Mouse (Mus musculus) induced T-regulatory cell, adult 2 months (primary cell): ENCODE data around the gene Lipt2.

ENCODE experiments used
- DNase-seq: peaks from one replicate; pipeline ENCODE4 v3.0.0-alpha.2; 2012; ENCODE audit warnings: low read depth

The Lipt2 gene

DNA sequence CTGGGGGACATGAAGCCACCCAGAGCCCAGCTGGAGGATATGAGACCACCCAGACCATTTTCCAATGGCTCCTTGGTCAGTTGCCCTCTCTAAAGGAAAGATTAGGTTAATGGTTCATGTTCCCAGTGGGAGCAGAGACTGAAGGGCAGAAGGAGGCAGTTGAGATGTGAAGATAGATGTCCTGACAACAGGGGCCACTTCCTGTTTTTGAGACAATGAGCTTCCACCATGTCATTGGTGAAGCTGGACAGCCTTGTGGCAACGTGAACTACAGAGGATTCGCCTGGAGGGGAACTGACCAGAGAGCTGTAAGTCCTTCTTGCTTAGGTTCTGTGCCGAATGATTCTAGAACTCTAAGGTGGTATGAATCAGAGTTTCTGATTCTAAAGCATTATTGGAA lies 17.2 kb downstream of the Lipt2 start, which contains the start of gene Kcne3:
Gene Kcne3, plus strand, starts transcription at position 234 of the 400 bp plus-strand sequence.
- no peak for DNase-seq

DNA sequence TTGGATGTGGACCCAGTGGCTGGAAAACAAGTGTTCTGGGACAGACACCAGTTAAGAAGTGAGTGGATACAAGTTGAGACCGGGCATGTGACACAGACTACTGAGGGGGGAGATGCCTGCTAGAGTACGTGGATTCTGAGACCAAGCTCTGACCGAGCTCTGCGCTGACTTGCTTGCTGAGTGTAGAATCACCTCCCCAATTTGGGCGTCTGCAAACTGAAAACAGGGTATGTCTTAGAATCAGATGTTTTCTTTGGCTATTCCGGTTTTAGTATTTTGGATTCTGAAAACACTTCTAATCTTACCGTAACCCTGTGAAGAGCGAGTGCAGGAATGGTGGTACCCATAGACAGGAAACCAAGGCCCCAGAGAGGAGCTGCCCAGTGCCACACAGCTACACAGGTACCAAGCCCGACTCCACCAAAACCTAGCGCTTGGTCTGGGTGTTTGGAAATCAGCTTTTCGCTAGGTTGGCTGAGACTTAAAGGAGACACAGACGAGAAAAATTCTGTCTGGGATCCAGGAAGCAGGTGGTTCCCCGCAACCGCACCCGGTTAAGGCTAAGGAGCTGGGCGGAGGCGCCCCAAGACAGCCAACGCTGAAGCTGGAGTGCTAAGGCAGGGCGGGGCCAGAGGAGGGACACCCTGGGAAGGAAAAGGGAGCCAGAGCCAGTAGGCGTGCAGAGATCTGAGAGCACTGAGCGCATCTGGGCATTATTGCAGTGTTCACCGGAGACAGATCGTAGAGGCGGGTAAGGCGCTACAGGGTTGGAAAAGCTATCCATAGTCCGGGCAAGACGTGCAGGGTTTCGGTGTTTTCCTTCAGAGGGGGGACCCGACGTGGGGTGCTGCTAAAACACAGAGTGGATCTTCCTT lies 19.2 kb downstream of the Lipt2 start:
- DNase-seq = peak; percentile 38

GRCm38 (mm10) chr7:100178891-100179233 lies 19.8 kb downstream of the Lipt2 start:
- no peak for DNase-seq

GRCm38 (mm10) chr7:100179394-100179793 lies 20.3 kb downstream of the Lipt2 start:
- DNase-seq = no peak

DNA sequence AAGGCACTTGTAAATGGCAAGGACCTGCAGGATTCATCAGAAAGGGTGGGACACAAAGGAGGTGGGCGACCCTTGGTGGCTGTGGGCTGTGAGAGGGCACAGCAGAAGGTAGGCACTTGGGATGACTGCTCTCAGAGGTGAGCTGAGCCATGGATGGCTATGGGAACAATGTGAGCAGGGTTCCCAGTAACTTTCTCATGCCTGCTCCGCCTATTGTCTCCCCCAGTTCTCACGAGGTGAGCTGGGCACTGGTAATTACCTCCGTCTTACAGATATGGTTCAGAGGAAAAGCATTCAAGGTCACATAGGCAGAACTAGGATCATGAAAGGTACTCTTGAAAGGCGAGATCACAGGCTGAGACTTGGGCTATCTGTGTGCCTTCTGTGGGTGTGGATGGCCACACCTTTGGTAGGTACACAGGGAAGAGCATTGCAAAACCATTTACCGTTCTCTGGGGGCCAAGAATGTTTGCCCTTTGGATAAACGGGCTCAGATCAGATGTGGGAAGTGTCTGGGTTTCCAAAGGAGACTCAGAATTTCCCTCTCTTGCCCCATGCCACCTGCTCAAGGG lies 20.8 kb downstream of the Lipt2 start:
- DNase-seq = no peak

GRCm38 (mm10) chr7:100181176-100181575 lies 22.1 kb downstream of the Lipt2 start:
- DNase-seq = no peak

- no peak for DNase-seq
These were observed 22.5 kb downstream of the Lipt2 start for GRCm38 (mm10) chr7:100181614-100182013.

GRCm38 (mm10) chr7:100182388-100182787 lies 23.3 kb downstream of the Lipt2 start:
- no peak for DNase-seq

- peak; percentile 58 for DNase-seq
These were observed 28.5 kb downstream of the Lipt2 start for GRCm38 (mm10) chr7:100187601-100188000.

- DNase-seq = no peak
These were observed 31.1 kb downstream of the Lipt2 start for GRCm38 (mm10) chr7:100190167-100190566.

- DNase-seq = peak; percentile 75
These were observed 31.7 kb downstream of the Lipt2 start for GRCm38 (mm10) chr7:100190778-100191177.

GRCm38 (mm10) chr7:100201191-100201590 lies 42.1 kb downstream of the Lipt2 start:
- no peak for DNase-seq

DNA sequence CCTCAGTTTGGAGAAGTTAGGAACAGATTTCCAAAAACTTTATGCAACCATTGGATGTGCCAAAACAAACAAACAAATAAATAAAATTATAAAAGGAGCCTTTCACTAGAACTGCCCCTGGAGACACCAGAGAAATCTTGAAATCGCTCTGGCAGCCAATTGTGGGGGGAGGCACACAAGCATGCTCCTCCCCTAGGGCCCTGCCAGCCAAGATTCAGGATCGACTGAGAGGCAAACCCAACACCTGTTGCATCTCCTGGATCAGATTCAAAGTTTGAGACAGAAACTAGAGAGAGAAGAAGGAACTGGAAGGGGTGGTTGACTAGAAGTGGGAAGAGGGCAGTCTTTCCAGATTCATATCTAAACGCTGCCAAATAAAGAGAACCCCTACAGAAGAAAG lies 44.5 kb downstream of the Lipt2 start:
- DNase-seq = no peak

DNA sequence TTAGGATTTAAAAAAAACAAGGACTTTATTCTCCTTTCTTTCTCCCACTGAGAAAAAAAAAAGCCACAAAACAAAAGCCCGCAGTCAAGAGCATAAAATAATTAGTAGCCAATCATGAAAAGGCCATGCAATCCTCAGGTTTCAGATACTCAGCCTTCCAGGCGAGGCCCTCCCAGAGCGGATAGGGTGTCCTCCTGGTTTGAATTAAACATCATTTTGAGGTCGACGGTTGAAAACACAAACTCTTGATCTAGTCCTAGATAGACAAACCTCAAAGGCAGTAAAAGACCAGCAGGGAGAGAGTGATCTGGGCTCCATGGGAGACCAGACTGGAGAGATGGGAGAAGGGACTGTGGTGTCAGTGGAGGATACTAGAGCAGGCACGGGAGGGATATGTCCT lies 45.8 kb downstream of the Lipt2 start:
- no peak for DNase-seq

GRCm38 (mm10) chr7:100206144-100206543 lies 47.1 kb downstream of the Lipt2 start:
- no peak for DNase-seq

DNA sequence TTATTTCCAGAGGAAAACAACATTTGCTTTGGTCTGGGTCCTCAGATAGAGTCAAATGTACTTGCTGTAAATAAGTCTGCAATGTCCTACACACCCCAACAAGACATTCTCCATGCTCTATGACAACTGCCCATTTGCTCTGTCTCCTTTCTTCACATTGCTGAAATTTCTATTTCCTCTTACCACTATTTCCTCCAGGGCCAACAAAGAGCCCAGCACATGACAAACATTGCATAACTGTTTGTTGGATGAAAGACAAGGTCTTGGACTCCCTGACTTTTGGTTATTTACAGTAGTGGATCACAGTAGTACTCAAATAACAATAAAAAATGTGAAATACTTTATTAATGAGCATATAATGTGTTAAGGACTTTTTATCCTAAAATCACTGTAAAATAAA lies 48.8 kb downstream of the Lipt2 start:
- no peak for DNase-seq
